Mouse (Mus musculus): ENCODE results near the gene Pdcd11.

The Pdcd11 gene

DNA sequence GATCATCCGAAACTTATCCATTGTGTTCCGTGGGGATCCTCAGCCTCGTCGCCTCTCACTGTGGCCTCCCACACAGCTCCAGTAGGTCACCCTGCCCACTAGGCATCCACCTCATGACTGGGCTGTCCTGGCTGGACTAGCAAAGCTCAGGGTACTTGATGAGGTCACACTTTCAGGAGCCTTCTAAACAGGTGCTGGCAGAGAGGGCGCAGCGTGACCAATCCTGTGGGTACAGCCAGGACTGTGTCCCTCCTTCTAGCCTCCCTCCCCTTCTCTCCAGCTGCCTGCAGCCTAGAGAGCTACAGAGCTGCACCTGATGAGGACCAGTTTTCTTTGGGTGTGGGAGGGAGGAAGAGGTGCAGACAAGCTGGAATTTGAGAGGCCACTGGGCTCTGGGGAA is 53.6 kb downstream of the Pdcd11 start, which contains the start of gene Calhm1:
TSS of gene Calhm1 (minus strand) at position 101 of the 400 bp plus-strand sequence.
- no peak for TF ChIP-seq GATA4 (IDR thresholded peaks at IDR 0.05; ENCODE audit: insufficient replicate concordance, low read length)

DNA sequence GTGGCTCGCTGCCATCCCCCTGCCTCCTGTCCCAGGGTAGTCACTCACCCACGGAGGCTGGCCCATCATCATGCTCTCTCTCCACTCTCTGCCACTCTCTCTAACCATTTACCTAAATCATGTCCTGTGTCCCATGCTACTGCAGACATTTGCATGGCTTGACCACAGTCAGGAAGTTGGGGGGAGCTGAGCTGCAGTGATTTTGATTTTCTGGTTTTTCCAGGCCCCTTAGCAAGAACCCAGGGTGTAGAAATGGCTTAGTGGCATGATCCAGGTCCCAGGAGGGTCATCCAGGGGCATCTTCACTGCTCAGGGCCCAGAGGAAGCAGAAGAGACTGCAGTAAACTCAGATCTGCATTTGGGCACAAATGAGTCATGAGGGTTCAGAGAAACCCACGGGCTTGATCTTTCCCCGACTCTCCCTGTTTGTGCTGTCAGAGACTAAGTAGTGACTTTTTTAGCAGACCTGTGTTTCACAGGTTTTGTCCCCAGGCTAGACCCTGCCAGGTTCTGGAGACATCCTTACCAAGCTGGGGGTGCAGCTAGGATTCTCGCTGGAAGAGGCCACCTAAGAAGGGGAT is 57.8 kb downstream of the Pdcd11 start:
- no peak for TF ChIP-seq GATA4 (IDR thresholded peaks at IDR 0.05; ENCODE audit: insufficient replicate concordance, low read length)

DNA sequence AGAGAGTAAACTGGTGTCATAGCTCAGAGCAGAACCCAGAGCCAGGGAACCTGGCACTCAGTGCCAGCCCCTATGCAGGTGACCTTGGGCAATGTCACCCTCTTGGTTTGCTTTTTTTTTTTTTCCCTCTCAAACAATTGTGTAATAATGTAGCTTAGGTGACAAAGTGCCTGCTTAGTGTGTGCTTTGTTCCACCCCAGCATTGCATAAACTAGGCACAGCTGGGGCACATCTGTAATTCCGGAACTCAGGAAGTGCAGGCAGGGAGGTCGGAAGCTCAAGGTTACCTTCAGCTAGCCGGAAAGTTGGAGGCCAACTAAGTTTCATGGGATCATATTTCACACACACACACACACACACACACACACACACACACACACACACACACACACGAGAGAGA is 59.3 kb downstream of the Pdcd11 start:
- no peak for TF ChIP-seq GATA4 (IDR thresholded peaks at IDR 0.05; ENCODE audit: insufficient replicate concordance, low read length)

DNA sequence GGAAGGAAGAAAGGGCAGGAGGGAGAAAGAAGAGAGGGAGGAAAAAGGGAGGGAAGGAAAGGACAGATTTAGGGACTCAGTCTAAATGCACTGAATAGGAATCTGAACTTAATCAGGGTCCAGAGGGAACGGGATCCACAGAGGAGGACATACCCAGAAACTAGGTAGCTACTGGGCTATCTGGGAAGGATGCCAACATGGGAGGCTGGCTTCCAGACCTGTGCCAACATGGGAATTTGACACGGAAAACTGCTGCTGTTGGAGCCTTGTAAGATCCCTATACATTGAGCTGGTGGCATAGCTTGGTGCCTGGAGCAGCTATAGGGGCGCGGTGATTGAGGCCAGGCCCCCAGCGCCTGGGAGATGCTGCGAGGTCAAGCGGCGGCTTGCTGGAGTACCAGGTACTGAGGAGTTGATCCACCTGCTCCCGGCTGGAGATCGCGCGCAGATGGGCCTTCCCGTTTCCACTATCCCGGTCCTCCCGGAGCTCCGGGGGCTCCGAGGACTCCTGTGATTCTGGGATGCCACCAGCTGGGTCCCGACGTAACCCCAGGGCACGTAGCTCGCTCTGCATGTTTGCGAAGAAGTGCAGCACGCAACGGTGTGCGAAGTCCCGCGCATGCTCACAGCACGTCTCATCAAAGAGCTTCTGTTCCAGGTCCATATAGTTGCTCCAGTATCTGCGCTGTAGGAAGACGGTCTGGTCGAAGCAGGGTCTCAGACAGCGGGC is 60.9 kb downstream of the Pdcd11 start:
- TF ChIP-seq GATA4 (IDR thresholded peaks at IDR 0.05; ENCODE audit: insufficient replicate concordance, low read length) = no peak

DNA sequence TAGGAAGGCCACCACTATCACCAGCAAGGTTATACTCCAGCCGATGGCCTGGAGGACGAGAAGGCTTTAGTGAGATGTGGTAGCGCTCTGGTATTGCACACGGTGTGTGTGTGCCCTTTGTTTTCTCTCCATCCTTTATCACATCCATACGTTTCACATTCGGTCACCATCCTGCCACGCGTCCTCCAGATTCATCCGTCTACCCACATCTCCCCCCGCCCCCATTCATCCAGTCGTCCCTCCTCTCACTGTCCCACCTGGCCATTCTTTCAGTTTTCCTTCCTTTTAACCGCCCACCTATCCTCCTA is 61.4 kb downstream of the Pdcd11 start:
- TF ChIP-seq GATA4 (IDR thresholded peaks at IDR 0.05; ENCODE audit: insufficient replicate concordance, low read length) = no peak

DNA sequence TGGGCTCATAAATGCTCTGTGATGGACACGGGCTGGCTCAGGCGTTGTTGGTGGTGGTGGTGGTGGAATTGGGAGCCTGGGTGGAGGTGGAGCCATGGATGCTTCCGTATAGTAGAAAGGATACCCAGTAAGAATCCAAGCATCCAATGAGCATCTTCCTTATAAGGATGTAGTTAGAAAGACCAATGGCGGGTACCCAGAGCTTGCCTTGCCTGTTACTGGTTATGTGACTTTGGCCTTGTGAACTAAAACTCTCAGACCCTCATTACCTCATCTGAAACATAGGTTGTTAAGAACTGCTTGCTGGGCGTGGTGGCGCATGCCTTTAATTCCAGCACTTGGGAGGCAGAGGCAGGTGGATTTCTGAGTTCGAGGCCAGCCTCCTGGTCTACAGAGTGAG is 63.2 kb downstream of the Pdcd11 start:
- TF ChIP-seq GATA4 (IDR thresholded peaks at IDR 0.05; ENCODE audit: insufficient replicate concordance, low read length) = no peak

DNA sequence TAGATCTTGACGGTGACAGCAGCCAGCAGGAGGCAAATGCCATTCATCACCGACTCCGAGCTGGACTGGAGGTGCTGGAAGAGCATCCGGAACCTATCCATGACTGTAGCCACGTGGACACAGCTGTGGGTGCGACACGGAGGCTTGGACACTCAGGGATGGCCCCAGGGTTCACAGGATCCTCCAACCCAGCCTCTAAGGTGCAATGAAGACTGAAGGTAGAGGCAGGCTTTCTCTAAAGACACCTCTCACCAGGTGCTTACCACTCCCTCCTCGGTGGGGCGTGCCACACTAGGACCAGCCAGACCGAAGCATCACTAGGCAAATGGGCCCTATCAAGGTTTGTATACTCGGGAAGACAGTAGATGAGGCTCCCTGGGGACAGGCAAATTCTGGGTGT is 67.1 kb downstream of the Pdcd11 start, which contains the start of gene Calhm3:
TSS of gene Calhm3 (minus strand) at position 101 of the 400 bp plus-strand sequence.
- TF ChIP-seq GATA4 (IDR thresholded peaks at IDR 0.05; ENCODE audit: insufficient replicate concordance, low read length) = no peak

DNA sequence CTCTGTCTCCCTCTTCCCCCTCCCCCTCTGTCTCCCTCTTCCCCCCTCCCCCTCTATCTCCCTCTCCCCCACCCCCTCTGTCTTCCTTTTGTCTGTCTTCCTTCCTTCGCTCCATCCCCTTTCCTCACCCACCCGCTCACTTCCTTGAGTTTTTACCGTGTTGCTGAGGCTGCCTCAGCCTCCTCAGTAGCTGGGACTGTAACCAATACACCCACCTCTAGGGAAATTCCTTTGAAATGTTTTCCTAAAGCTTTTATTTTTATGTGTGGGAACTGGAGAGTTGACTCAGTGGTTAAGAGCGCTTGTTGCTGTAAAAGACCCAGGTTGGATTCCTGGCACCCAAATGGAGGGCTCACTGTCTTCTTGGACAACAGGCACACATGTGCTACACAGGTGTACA is 71.1 kb downstream of the Pdcd11 start:
- TF ChIP-seq GATA4 (IDR thresholded peaks at IDR 0.05; ENCODE audit: insufficient replicate concordance, low read length) = no peak

DNA sequence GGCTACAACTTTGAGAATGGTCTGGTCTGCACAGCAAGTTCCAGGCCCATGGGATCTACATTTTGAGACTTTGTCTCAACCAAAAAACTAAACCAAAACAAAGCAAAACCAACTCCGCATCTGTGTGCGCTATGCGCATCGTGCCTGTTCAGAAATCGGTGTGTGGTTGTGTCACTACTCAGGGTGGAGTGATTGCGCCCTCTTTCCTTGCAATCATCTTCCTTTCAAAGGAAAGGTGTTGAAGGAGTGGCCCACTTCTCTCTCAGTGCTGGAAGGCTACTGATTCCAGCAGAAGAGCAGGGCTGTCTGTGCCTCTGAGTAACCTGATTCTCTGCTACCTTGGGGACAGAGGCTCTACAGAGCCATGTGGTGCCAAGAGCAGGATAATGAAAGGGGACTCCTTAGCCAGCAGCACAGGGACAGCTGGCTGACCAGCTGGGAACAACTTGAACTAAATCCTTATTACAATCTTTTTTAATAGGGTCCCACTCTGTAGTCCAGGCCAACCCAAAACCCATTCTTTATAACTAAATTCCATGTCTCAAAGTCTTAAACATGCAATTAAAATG is 72.7 kb downstream of the Pdcd11 start:
- no peak for TF ChIP-seq GATA4 (IDR thresholded peaks at IDR 0.05; ENCODE audit: insufficient replicate concordance, low read length)

DNA sequence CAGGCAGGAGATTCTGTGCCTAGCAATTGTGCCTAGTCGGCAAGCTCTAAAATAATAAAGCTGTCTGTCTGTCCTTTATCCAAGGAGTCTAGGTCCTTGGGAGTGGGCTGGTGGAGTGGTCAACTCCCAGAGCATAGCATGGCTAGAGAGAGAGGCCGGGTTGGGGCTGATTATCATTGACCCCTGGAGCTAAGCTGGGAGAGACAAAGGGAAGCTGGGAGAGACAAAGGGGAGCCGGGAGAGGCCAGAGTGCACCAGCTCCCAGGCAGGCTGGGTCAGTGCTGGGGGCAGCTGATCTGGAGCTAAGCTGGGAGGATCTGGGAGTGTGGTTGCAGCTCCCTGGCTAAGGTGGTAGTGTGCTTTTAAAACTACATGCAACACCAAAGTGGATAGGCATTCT is 76.2 kb downstream of the Pdcd11 start:
- TF ChIP-seq GATA4 (IDR thresholded peaks at IDR 0.05; ENCODE audit: insufficient replicate concordance, low read length) = no peak

DNA sequence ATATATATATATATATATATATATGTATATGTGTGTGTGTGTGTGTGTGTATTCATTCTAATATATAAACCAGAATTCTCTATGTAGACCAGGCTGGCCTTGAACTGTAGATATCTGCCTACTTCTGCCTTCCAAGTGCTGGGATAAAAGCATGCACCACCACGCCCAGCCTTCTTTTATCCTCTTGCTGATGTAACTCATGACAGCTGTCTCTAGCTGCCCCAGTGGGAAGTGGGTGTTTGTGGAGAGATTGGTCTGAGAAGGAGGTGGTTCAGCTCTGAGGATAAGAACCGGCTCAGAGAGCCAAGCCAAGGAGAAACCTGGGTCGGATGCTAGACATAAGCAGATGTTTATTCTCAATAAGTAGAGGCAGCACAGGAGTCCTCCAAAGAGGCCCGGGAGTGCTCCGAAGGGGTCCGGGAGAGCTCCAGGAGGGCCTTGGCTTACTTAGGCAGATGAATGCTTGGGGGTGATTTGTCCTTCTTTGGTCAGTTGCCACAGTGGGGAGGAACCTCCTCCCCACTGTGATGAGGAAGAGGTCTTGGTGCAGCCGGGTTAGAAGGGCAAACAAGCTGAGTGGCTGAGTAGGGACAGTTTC is 77.1 kb downstream of the Pdcd11 start:
- no peak for TF ChIP-seq GATA4 (IDR thresholded peaks at IDR 0.05; ENCODE audit: insufficient replicate concordance, low read length)

DNA sequence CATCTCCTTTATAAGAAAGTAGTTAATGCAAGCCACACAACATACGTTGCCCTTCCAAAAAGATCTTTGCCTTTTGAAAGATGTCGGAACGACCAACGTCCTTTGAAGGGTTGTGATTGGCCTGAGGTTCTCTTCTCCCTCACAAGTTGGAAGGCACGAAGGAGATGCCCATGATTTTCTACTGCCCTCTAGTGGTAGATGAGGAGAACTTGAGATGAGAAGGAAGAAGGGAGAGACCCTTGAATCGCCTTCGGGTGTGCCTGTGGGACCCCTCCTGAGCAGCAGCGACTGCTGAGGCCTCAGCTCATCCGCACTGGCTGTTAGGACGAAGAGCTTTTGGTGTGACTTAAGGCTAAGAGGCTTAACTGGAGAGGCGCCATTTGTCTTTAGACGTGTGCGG is 77.7 kb downstream of the Pdcd11 start:
- no peak for TF ChIP-seq GATA4 (IDR thresholded peaks at IDR 0.05; ENCODE audit: insufficient replicate concordance, low read length)

DNA sequence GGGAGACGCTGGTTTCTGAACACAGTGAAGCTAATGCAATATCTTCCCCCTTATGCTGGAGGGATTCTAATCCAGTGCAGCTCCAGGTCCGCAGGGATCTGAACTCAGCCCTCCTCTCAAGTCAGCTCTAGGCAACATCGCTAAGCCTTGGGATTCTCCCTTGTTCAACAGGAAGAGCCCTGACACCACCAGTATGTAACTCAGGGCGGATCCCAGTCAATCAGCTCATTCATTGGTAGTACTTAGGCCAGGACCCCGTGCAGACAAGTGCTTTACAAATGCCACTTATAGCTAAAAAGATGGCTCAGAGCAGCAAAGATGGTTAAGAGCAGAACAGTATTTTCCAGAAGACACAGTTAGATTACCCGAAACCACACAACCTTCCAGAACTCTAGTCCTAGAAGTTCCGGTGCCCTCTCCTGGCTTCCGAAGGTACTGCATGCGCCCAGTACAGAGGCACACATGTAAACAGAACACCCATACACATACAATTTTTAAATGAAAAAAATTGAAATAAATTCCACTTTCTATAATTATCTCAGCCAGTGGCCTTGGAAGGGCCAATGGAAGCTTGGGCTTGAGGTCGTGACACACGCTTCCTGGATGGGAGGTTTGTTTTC is 78.3 kb downstream of the Pdcd11 start:
- TF ChIP-seq GATA4 (IDR thresholded peaks at IDR 0.05; ENCODE audit: insufficient replicate concordance, low read length) = no peak

DNA sequence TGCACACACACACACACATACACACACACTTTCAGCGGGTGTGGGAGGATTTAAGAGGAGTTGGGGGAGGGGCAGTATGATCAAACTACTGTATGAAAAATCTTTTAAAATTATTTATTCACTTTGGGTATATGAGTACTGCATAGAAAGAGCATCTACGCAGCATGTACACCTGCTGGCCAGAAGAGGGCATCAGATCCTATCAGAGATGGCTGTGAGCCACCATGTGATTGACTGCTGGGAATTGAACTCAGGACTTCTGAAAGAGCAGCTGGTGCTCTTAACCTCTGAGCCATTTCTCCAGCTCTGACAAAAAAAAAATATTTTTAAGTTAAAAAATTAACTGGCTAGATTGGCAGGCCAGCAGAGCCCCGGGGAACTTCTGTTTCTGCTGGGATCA is 83.9 kb downstream of the Pdcd11 start:
- no peak for TF ChIP-seq GATA4 (IDR thresholded peaks at IDR 0.05; ENCODE audit: insufficient replicate concordance, low read length)

DNA sequence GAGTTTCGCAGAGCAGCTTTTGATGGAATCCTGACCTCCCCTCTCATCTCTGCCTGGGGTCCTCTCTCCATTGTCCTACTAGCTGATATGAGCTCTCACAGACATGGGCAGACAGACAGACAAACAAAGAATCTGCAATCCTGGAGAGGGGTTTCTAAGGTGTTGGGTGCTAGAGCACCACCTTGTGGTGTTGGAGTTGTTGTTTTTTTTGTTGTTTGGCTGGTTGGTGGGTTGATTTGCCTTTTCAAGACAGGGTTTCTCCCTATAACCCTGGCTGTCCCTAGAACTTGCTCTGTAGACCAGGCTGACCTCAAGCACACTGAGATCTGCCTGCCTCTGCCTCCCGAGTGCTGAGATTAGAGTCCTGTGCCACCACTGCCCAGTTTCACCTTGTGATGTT is 84.9 kb downstream of the Pdcd11 start:
- TF ChIP-seq GATA4 (IDR thresholded peaks at IDR 0.05; ENCODE audit: insufficient replicate concordance, low read length) = no peak
